Mouse (Mus musculus): Measurements from ENCODE around the gene Pcgf1.
A peak's percentile ranks its signal among the peaks of the same experiment; 100 is the strongest.

- TF ChIP-seq CTCF (IDR thresholded peaks at IDR 0.05; ENCODE audit: control insufficient read depth, insufficient read depth, low read length) = no peak
- peak; percentile 10; the same call in 1 of the 2 replicates for TF ChIP-seq POLR2A (IDR thresholded peaks at IDR 0.05; ENCODE audit: borderline replicate concordance, control insufficient read depth, low read depth, low read length)
Observed at GRCm38 (mm10) chr6:83121863-83122710, 44.4 kb downstream of the Pcgf1 start.

Data from bone marrow, adult 2 months (tissue).